17 mouse cellular contexts compared by ENCODE assay signal in genomic region chr2:94658426-94658825, GRCm38 (mm10).
DNase-seq lines count a peak whose midpoint lies in the region; ATAC-seq and TF ChIP-seq lines count a peak whose summit lies in the region.
"Had no signal": no experiment of that assay in that cellular context is flagged by ENCODE, and none has a peak within 500 bp of the region (broad histone marks: within the 10 kb centered on the region; RNA-seq: fewer than 3 reads in every experiment).

No protein-coding gene starts in this region.

- no peaks in the 10 kb centered on the region for H3K4me1 ChIP-seq in hindbrain, postnatal 0 days (ENCODE audit: insufficient read depth, low read length)
- H3K4me1 ChIP-seq in hindbrain, embryonic 16.5 days (ENCODE audit: control insufficient read depth, insufficient read depth, low read depth, low read length): no peaks in the 10 kb centered on the region
- H3K4me1 ChIP-seq: embryonic facial prominence, embryonic 10.5 days; embryonic facial prominence, embryonic 12.5 days; forebrain, embryonic 13.5 days; forebrain, embryonic 15.5 days had no signal

- H3K27ac ChIP-seq in hindbrain, postnatal 0 days: no peak overlapping the region
- H3K27ac ChIP-seq in hindbrain, embryonic 16.5 days (ENCODE audit: low read depth, low read length): no peak overlapping the region
- no peak overlapping the region for H3K27ac ChIP-seq in layer of hippocampus, adult 2 months
- H3K27ac ChIP-seq: embryonic facial prominence, embryonic 10.5 days; embryonic facial prominence, embryonic 12.5 days; forebrain, embryonic 13.5 days; forebrain, embryonic 15.5 days had no signal

- peak; percentile 85 to 88 for DNase-seq in cerebellum, postnatal 10 days
- peak; percentile 60 to 78 for DNase-seq in cerebellum, postnatal 25 days
- no peak for DNase-seq in cerebellum, adult 9-10 months
- DNase-seq in hindbrain, postnatal 0 days (ENCODE audit: low spot score): peak; percentile 12
- peak; percentile 5 for DNase-seq in brain, adult 2 months (ENCODE audit: low read depth, low spot score)
- no peak for DNase-seq in layer of hippocampus, adult 2 months (ENCODE audit: low spot score in 2 of 2)
- DNase-seq: adrenal gland, adult 2 months; adrenal gland, postnatal 10 days; adrenal gland, postnatal 25 days; cerebellum, adult 11 months; forebrain, postnatal 0 days had no signal

- no peak for TF ChIP-seq CTCF in hindbrain, postnatal 0 days (IDR thresholded peaks at IDR 0.05; ENCODE audit: low read depth)
- no peak for TF ChIP-seq CTCF in layer of hippocampus, adult 2 months (conservative IDR thresholded peaks at IDR 0.05)

- no peak overlapping the region for H3K4me3 ChIP-seq in hindbrain, postnatal 0 days (ENCODE audit: low read length)
- no peak overlapping the region for H3K4me3 ChIP-seq in hindbrain, embryonic 16.5 days (ENCODE audit: low read length)
- no peak overlapping the region for H3K4me3 ChIP-seq in layer of hippocampus, adult 2 months
- H3K4me3 ChIP-seq: embryonic facial prominence, embryonic 10.5 days; embryonic facial prominence, embryonic 12.5 days; forebrain, embryonic 13.5 days; forebrain, embryonic 15.5 days had no signal

- ATAC-seq in cerebellum, adult (ENCODE audit: insufficient number of reproducible peaks, low FRiP score, low TSS enrichment): no peak
- no peak for ATAC-seq in hindbrain, postnatal 0 days
- no peak for ATAC-seq in hindbrain, embryonic 16.5 days
- ATAC-seq: forebrain, embryonic 13.5 days; forebrain, embryonic 15.5 days; forebrain, postnatal 0 days had no signal

- H3K9ac ChIP-seq in hindbrain, postnatal 0 days (replicated peaks; ENCODE audit: low read length): no peak overlapping the region
- no peak overlapping the region for H3K9ac ChIP-seq in hindbrain, embryonic 16.5 days (ENCODE audit: low read depth, low read length)
- H3K9ac ChIP-seq: embryonic facial prominence, embryonic 12.5 days; forebrain, embryonic 13.5 days; forebrain, embryonic 15.5 days; forebrain, postnatal 0 days had no signal

- WGBS in hindbrain, postnatal 0 days: 75% methylated on average over 8 of the region's 8 CpGs
- WGBS in hindbrain, embryonic 16.5 days: 76% methylated on average over 8 of the region's 8 CpGs

- H3K9me3 ChIP-seq in hindbrain, postnatal 0 days (ENCODE audit: low read length): no peaks in the 10 kb centered on the region
- no peaks in the 10 kb centered on the region for H3K9me3 ChIP-seq in hindbrain, embryonic 16.5 days (ENCODE audit: control insufficient read depth, low read length)
- H3K9me3 ChIP-seq: embryonic facial prominence, embryonic 10.5 days; embryonic facial prominence, embryonic 12.5 days; forebrain, embryonic 13.5 days; forebrain, embryonic 15.5 days had no signal

- no peaks in the 10 kb centered on the region for H3K27me3 ChIP-seq in hindbrain, postnatal 0 days (ENCODE audit: insufficient read depth, low read length)
- no peaks in the 10 kb centered on the region for H3K27me3 ChIP-seq in hindbrain, embryonic 16.5 days (replicated peaks; ENCODE audit: control insufficient read depth, insufficient read depth, low read length)
- H3K27me3 ChIP-seq: embryonic facial prominence, embryonic 12.5 days; forebrain, embryonic 13.5 days; forebrain, embryonic 15.5 days had no signal

- H3K4me2 ChIP-seq in hindbrain, postnatal 0 days (ENCODE audit: low read depth, low read length): no peak overlapping the region
- H3K4me2 ChIP-seq in hindbrain, embryonic 16.5 days (ENCODE audit: low read length): no peak overlapping the region
- H3K4me2 ChIP-seq: embryonic facial prominence, embryonic 12.5 days; forebrain, embryonic 13.5 days; forebrain, embryonic 15.5 days had no signal

- H3K36me3 ChIP-seq in hindbrain, postnatal 0 days (ENCODE audit: insufficient read depth, low read length): no peaks in the 10 kb centered on the region
- H3K36me3 ChIP-seq in hindbrain, embryonic 16.5 days (ENCODE audit: control insufficient read depth, insufficient read depth, low read length): no peaks in the 10 kb centered on the region
- H3K36me3 ChIP-seq: embryonic facial prominence, embryonic 10.5 days; embryonic facial prominence, embryonic 12.5 days; forebrain, embryonic 15.5 days had no signal

Comparison
In these comparisons a context has a peak if more than half of its experiments do, and no peak if none do; other contexts are left out.
1. DNase-seq: peak in cerebellum, postnatal 10 days (2 of 2), cerebellum, postnatal 25 days (2 of 2), hindbrain, postnatal 0 days (single experiment) and brain, adult 2 months (single experiment); none in cerebellum, adult 9-10 months (single experiment) and layer of hippocampus, adult 2 months (0 of 2).